In genomic region chr3:51952267-51952666, GRCm38 (mm10) we compare ENCODE assay signal across 14 mouse cellular contexts.
A peak's percentile ranks its signal among the peaks of the same experiment; 100 is the strongest.
DNase-seq lines count a peak whose midpoint lies in the region; ATAC-seq lines count a peak whose summit lies in the region.
"Had no signal": no experiment of that assay in that cellular context is flagged by ENCODE, and none has a peak within 500 bp of the region (broad histone marks: within the 10 kb centered on the region; RNA-seq: fewer than 3 reads in every experiment).

No protein-coding gene starts in this region.

- no peak overlapping the region for H3K27ac ChIP-seq in hindbrain, embryonic 16.5 days (ENCODE audit: low read depth, low read length)
- no peak overlapping the region for H3K27ac ChIP-seq in hindbrain, embryonic 12.5 days
- no peak overlapping the region for H3K27ac ChIP-seq in midbrain, embryonic 16.5 days (ENCODE audit: low read length)
- H3K27ac ChIP-seq: heart, adult 2 months; kidney, embryonic 15.5 days had no signal

- no peaks in the 10 kb centered on the region for H3K36me3 ChIP-seq in hindbrain, embryonic 16.5 days (ENCODE audit: control insufficient read depth, insufficient read depth, low read length)
- no peaks in the 10 kb centered on the region for H3K36me3 ChIP-seq in hindbrain, embryonic 12.5 days
- H3K36me3 ChIP-seq in midbrain, embryonic 16.5 days (ENCODE audit: control insufficient read depth, insufficient read depth, low read length), result no peaks in the 10 kb centered on the region
- H3K36me3 ChIP-seq: kidney, embryonic 15.5 days had no signal

- no peaks in the 10 kb centered on the region for H3K27me3 ChIP-seq in hindbrain, embryonic 16.5 days (replicated peaks; ENCODE audit: control insufficient read depth, insufficient read depth, low read length)
- no peaks in the 10 kb centered on the region for H3K27me3 ChIP-seq in hindbrain, embryonic 12.5 days
- H3K27me3 ChIP-seq in midbrain, embryonic 16.5 days (ENCODE audit: control insufficient read depth, insufficient read depth, low read depth, low read length), result no peaks in the 10 kb centered on the region
- H3K27me3 ChIP-seq: kidney, embryonic 15.5 days had no signal

- peaks cover 9% of the 10 kb centered on the region for H3K4me1 ChIP-seq in hindbrain, embryonic 16.5 days (ENCODE audit: control insufficient read depth, insufficient read depth, low read depth, low read length)
- H3K4me1 ChIP-seq in hindbrain, embryonic 12.5 days, result peaks cover 13% of the 10 kb centered on the region
- H3K4me1 ChIP-seq in midbrain, embryonic 16.5 days (ENCODE audit: control insufficient read depth, insufficient read depth, low read length), result 0 out of 2 replicates have a peak, but pooled peaks cover 2% of the 10 kb centered on the region

- DNase-seq in testis, postnatal 14 days (ENCODE audit: low spot score), result peak; percentile 49
- no peak for DNase-seq in testis, postnatal 10 days (ENCODE audit: low spot score)
- DNase-seq in right cerebral cortex, adult 2 months (ENCODE audit: low spot score in 2 of 2), result no peak
- no peak for DNase-seq in left cerebral cortex, adult 18-20 months (ENCODE audit: low spot score in 2 of 2)
- DNase-seq in retina, postnatal 1 day, result no peak
- DNase-seq: B cell, adult 2 months; cerebellum, adult 9-10 months; heart, adult 2 months; lung, postnatal 10 days; right cerebral cortex, postnatal 14 days had no signal

- no peak overlapping the region for H3K9ac ChIP-seq in hindbrain, embryonic 16.5 days (ENCODE audit: low read depth, low read length)
- no peak overlapping the region for H3K9ac ChIP-seq in hindbrain, embryonic 12.5 days
- H3K9ac ChIP-seq in midbrain, embryonic 16.5 days (ENCODE audit: low read depth, low read length), result no peak overlapping the region
- H3K9ac ChIP-seq: kidney, embryonic 15.5 days had no signal

- no peaks in the 10 kb centered on the region for H3K9me3 ChIP-seq in hindbrain, embryonic 16.5 days (ENCODE audit: control insufficient read depth, low read length)
- no peaks in the 10 kb centered on the region for H3K9me3 ChIP-seq in hindbrain, embryonic 12.5 days (replicated peaks)
- no peaks in the 10 kb centered on the region for H3K9me3 ChIP-seq in midbrain, embryonic 16.5 days (replicated peaks; ENCODE audit: control insufficient read depth, low read length, poor library complexity, severe bottlenecking)
- H3K9me3 ChIP-seq: kidney, embryonic 15.5 days had no signal

- 92% methylated on average over 9 of the region's 9 CpGs for WGBS in hindbrain, embryonic 16.5 days
- WGBS in hindbrain, embryonic 12.5 days, result 80% methylated on average over 9 of the region's 9 CpGs
- 83% methylated on average over 9 of the region's 9 CpGs for WGBS in midbrain, embryonic 16.5 days

- no peak overlapping the region for H3K4me2 ChIP-seq in hindbrain, embryonic 16.5 days (ENCODE audit: low read length)
- no peak overlapping the region for H3K4me2 ChIP-seq in hindbrain, embryonic 12.5 days (replicated peaks)
- no peak overlapping the region for H3K4me2 ChIP-seq in midbrain, embryonic 16.5 days (ENCODE audit: low read length)

- peak; percentile 23; the same call in 1 of the 2 replicates for ATAC-seq in hindbrain, embryonic 16.5 days
- ATAC-seq in hindbrain, embryonic 12.5 days (ENCODE audit: low FRiP score), result no peak; the same call in 1 of the 2 replicates
- peak; percentile 54 for ATAC-seq in midbrain, embryonic 16.5 days

- H3K4me3 ChIP-seq in hindbrain, embryonic 16.5 days (ENCODE audit: low read length), result no peak overlapping the region
- H3K4me3 ChIP-seq in hindbrain, embryonic 12.5 days, result no peak overlapping the region
- H3K4me3 ChIP-seq in midbrain, embryonic 16.5 days (ENCODE audit: low read depth, low read length), result no peak overlapping the region
- H3K4me3 ChIP-seq: heart, adult 2 months; kidney, embryonic 15.5 days had no signal
